Mouse (Mus musculus): ENCODE data around the gene Ahdc1. TPM values are rescaled to one million over a fixed set of nuclear protein-coding genes. Genes with fewer than 3 reads are reported as not detected.

Gene Ahdc1
- polyA plus RNA-seq, 1 experiment from 2014 or later = 12.6 TPM

DNA sequence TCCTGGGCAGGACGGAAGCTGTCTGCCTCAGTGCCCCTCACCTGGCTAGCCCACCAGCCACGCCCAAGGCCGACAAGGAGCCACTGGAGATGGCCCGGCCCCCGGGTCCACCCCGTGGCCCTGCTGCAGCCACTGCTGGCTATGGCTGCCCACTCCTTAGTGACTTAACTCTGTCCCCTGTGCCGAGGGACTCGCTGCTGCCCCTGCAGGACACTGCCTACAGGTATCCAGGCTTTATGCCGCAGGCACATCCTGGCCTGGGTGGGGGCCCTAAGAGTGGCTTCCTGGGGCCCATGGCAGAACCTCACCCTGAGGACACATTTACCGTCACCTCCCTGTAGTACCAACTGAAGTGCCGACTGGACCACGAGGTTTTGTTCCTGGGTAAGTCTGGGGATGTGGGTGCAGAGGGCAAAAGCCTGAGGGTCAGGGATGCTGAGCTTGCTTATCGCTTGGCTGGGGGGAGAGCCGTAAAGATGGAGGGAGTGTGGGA is 54.9 kb downstream of the Ahdc1 start:
- Histone ChIP-seq H3K4me3 (replicated peaks) (no peak overlapping the region), H3K9me3 (no peaks in the 10 kb centered on the region), H3K27me3 (no peaks in the 10 kb centered on the region), H3K36me3 (peaks cover 75% of the 10 kb centered on the region), H3K9ac (replicated peaks) (no peak overlapping the region), H3K4me1 (replicated peaks) (peaks cover 19% of the 10 kb centered on the region), H3K4me2 (replicated peaks) (no peak overlapping the region), H3K27ac (no peak overlapping the region)
- 95% methylated on average over 14 of the region's 14 CpGs for WGBS
- peak; percentile 21; the same call in 1 of the 2 replicates for ATAC-seq

DNA sequence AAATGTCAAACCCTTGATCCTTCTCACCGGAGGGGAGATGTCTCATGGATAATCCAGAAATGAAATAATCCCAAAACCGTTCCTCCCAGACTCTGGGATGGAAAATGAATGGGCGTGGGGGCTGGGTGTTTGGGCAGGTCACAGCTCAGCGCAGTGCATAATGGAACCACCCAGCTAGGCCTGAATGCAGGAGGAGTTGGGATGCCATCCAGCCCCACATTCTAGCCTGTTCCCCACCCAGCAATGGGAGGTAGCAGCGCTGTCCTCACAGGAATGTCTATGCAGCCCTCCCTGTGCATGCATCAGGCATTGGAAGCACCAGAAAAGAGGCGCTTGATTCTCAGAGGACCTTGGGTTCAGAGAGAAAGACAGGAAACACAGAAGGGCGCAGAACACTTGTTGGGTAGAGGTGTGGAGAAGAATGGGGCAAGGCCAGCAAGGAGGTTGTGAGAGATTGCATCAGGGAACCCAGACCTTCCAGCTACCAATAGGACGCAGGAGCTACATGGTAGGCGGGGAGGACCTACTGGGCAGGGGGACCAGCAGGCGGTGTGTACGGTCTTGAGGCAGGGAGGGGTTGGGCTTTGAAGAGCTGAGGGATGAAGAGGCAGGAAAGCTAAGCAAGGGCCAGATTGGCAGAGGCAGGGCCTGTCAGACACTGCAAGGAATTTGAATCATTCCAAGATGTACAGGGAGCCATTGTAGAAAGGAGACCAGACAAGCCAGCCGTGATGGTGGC is 57.5 kb downstream of the Ahdc1 start:
- 76% methylated on average over 12 of the region's 12 CpGs for WGBS
- H3K27me3 ChIP-seq = no peaks in the 10 kb centered on the region
- no peak overlapping the region for H3K4me2 ChIP-seq (replicated peaks)
- H3K4me1 ChIP-seq (replicated peaks) = peaks cover 39% of the 10 kb centered on the region
- H3K9ac ChIP-seq (replicated peaks) = no peak overlapping the region; the same call in 1 of the 2 replicates
- peaks cover 62% of the 10 kb centered on the region for H3K36me3 ChIP-seq
- no peak overlapping the region for H3K4me3 ChIP-seq (replicated peaks)
- H3K27ac ChIP-seq = peak overlapping the region; percentile 53
- H3K9me3 ChIP-seq = no peaks in the 10 kb centered on the region
- no peak for ATAC-seq

DNA sequence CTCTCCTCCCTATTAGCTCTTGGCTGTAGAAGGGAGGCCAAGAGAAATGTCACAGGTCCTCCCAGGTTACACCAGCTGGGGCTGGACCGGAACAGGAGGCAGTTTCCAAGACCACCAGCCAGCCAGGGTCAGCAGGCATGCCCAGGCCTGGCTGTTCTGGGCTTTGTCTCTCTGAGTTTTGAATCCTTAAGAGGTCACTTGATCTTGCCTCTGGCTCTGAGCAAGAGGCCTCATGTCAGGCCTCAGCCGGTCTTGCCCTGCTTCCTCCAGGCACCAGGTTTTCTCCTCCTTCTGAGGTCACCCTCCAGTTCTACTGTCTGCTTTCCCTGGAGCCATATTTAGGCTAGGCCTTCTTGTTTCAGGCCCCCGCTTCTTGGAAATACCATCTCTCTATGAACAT is 59.3 kb downstream of the Ahdc1 start:
- 0 out of 2 replicates have a peak overlapping the region, but pooled peaks have one; percentile 30 for H3K27ac ChIP-seq
- no peak for ATAC-seq
- H3K27me3 ChIP-seq = no peaks in the 10 kb centered on the region
- no peaks in the 10 kb centered on the region for H3K9me3 ChIP-seq
- H3K4me1 ChIP-seq (replicated peaks) = peaks cover 57% of the 10 kb centered on the region
- H3K9ac ChIP-seq (replicated peaks) = no peak overlapping the region
- no peak overlapping the region for H3K4me3 ChIP-seq (replicated peaks)
- no peak overlapping the region for H3K4me2 ChIP-seq (replicated peaks)
- H3K36me3 ChIP-seq = peaks cover 51% of the 10 kb centered on the region
- 72% methylated on average over 3 of the region's 3 CpGs for WGBS

DNA sequence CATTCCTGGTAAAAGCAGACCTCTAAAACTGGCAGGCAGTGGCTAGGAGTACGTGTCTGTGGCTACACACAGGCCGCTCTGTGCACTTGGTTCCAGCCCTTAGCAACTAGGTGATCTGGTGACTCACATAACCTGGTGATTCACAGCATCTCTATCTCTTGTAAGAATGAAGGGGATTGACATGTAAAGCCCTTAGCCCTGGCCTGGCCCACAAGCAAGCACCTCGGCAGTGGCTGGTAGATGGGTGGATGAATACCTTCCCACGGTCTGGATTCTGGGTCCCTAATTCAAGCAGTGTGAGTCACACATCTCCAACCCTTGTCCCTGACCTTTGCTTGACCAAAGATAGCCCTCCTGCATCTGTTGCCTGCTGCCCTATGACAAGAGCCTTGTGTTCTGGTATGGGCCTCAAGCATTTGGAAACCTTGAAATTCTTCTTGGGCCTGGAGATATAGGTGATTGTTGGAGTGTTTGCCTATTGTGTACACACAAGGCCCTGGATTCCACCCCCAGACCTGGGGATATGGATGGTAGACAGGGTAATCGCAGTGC is 59.8 kb downstream of the Ahdc1 start:
- Histone ChIP-seq H3K4me1 (replicated peaks) (peaks cover 61% of the 10 kb centered on the region), H3K4me3 (replicated peaks) (no peak overlapping the region), H3K9ac (replicated peaks) (no peak overlapping the region), H3K9me3 (no peaks in the 10 kb centered on the region), H3K27me3 (no peaks in the 10 kb centered on the region), H3K27ac (0 out of 2 replicates have a peak overlapping the region, but pooled peaks have one; percentile 30), H3K36me3 (peaks cover 46% of the 10 kb centered on the region), H3K4me2 (replicated peaks) (no peak overlapping the region)
- ATAC-seq = no peak
- 93% methylated on average over 5 of the region's 5 CpGs for WGBS

DNA sequence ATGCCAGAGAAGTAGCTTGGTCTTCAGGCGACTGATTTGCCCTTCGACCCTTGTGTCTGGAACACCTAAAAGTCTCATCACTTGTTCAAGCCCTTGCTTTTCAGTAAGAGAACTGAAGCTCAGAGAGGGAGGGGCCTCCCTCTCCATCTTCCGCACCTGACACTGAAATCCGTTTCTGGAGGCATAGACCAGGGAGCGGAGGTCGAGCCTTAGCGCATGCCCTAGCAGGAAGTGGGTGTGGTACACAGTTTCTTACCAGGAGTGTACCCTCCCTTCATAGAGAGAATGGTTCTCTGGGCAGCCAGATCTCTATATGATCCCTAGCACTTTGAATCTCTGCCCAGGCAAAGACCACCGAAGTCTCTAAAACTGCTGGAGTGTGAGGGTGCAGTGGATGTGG is 62.1 kb downstream of the Ahdc1 start:
- 60% methylated on average over 8 of the region's 8 CpGs for WGBS
- Histone ChIP-seq H3K9me3 (no peaks in the 10 kb centered on the region), H3K36me3 (peaks cover 52% of the 10 kb centered on the region), H3K27me3 (no peaks in the 10 kb centered on the region), H3K4me3 (replicated peaks) (no peak overlapping the region), H3K27ac (peak overlapping the region; percentile 86; the same call in 1 of the 2 replicates), H3K4me2 (replicated peaks) (no peak overlapping the region), H3K9ac (replicated peaks) (peak overlapping the region; percentile 53; the same call in 1 of the 2 replicates), H3K4me1 (replicated peaks) (peaks cover 67% of the 10 kb centered on the region)
- no peak for ATAC-seq

DNA sequence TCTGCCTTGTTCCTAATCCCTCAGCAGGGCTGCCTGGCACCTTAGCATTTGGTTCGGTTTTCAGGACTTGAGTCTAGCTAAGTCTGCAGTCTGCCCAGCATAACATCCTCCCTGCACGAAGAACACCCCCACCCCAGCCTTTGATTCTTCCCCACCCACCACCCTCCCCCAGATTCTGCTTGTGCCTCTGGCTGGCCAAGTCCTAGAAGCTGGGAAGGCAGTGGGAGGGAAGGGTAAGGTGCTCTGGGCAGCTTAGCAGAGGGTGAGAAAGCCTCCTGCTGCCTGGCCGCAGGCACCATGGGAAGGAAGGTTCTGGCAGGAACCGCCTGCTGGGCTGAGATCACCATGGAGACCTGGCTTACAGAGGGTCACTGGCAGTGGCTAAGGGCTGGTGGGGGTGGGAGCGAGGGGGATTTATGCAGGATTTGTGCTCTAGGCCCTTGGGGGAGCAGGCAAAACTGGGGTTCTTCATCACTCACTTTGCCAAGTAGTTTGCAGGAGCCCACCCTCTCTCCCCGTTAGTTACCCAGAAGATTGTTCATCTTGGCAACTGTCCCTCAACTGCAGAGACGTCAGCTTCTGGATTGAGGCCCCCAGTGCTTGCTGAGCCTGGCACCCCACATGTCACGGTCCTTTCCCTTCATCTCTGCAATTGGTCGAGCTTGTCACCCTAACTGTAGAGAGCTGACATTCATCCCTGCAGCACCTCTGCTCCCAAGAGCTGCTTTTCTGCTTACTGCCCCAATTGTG is 63.2 kb downstream of the Ahdc1 start:
- Histone ChIP-seq H3K27ac (peak overlapping the region; percentile 86), H3K4me3 (replicated peaks) (no peak overlapping the region), H3K4me1 (replicated peaks) (peaks cover 66% of the 10 kb centered on the region), H3K4me2 (replicated peaks) (no peak overlapping the region), H3K27me3 (no peaks in the 10 kb centered on the region), H3K36me3 (peaks cover 57% of the 10 kb centered on the region), H3K9ac (replicated peaks) (peak overlapping the region; percentile 53), H3K9me3 (no peaks in the 10 kb centered on the region)
- peak; percentile 43 for ATAC-seq
- WGBS = 10% methylated on average over 9 of the region's 9 CpGs

DNA sequence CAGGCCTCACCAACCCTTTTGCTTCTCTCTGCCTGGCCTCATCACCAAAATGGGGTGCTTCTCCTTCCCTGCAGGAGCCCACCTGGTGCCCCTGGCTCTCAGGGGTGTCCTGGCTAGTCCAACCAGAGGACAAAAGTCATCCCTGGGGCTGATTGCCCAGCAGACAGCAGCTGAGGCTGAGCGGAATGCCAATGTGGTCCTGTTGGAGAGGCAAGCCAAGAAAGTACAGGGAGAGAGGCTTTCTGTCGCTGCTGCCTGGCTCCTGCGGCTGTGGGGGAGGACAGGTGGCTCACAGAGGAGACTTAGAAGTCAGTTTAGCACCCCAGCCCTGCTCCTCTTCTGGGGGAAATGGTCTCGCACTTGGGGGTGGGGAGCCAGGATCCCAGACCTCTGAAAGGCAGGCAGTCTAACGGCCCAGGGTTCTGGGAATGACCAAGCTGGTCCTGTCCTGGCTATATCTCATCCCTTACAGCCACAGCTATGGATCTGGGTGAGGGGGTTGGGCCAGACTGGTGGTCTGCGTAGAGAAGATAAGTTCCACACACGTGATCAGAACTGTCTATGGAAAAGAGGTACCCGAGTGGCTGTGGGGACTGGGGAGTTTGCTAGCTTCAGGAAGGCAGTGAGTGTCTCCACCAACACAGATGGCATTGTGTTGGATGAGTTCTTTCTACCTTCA is 64.0 kb downstream of the Ahdc1 start:
- H3K4me1 ChIP-seq (replicated peaks) = peaks cover 72% of the 10 kb centered on the region
- WGBS = 56% methylated on average over 8 of the region's 8 CpGs
- H3K36me3 ChIP-seq = peaks cover 52% of the 10 kb centered on the region
- H3K9me3 ChIP-seq = no peaks in the 10 kb centered on the region
- H3K4me3 ChIP-seq (replicated peaks) = no peak overlapping the region
- H3K4me2 ChIP-seq (replicated peaks) = no peak overlapping the region
- peak overlapping the region; percentile 86 for H3K27ac ChIP-seq
- H3K9ac ChIP-seq (replicated peaks) = peak overlapping the region; percentile 41
- ATAC-seq = no peak
- H3K27me3 ChIP-seq = no peaks in the 10 kb centered on the region

DNA sequence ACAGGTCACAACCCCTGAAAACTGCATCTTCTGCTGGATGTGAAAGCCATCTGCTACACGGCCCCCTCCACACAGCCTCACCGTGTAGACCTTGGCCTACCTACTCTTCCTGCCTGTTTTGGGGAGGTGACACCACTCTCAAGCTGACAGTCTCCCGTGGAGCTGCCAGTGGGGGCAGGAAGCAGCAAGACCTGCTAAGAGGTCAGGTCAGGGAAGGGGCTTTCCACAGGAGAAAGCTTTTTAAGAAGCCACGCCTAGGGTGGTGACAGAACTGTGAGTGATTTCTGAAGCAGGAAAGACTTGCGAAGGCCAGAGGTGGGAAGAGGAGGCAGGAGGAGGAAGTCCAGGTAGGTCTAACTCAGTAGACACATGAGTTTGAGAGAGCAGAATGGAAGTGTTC is 67.9 kb downstream of the Ahdc1 start:
- Histone ChIP-seq H3K4me2 (replicated peaks) (no peak overlapping the region), H3K27me3 (no peaks in the 10 kb centered on the region), H3K4me1 (replicated peaks) (peaks cover 46% of the 10 kb centered on the region), H3K27ac (no peak overlapping the region), H3K9ac (replicated peaks) (no peak overlapping the region), H3K36me3 (peaks cover 36% of the 10 kb centered on the region), H3K4me3 (replicated peaks) (no peak overlapping the region), H3K9me3 (no peaks in the 10 kb centered on the region)
- 79% methylated on average over 5 of the region's 5 CpGs for WGBS
- no peak for ATAC-seq

DNA sequence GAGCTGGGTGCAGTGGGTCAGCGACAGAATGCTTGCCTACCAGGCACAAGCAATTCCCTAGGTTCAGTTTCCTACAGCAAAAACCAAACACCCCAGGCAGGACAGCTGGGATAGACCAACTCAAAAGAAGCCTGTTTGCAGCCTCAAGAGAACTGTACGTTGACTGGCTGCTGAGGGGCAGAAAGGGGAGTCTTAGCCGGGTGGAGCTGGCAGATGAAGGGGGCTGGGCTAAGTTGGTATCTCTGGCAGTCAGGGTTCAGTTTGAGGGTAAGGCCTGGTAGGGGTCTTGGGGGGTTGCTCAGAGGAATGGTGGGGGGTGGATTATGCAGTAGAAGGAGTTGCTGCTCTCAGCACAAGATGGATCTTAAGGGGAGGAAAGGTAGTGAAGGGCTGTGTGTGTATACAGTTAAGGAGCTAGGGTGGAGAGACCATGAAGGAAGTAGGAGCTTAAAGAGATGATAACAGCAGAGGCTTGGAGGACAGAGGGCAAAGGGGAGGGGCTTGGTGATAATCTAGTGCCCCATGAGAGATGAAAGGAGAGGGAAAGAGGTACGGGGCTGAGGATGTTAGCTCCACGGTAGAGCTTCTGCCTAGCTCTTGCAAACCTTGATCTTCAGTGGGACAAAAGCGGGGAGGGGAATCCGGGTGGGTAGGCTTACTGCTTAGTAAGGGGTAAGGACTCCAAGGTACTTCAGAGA is 68.5 kb downstream of the Ahdc1 start:
- no peak overlapping the region for H3K27ac ChIP-seq

DNA sequence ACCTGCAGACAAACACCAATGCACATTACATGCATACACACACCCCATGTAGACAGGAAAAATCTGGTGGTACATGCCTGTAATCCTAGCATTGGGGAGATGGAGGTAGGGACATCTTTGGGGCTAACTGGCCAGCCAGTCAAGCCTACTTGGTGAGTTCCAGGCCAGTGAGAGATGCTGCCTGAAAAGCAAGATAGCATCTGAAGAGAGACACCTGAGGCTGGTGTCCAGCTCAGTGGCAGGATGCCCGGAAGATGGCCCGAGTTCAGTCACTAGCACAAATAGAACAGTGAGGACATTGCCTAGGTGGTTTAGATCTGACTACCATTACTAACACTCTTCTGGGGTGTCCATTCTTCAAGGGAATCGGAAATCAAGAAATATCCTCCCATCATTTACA is 69.8 kb downstream of the Ahdc1 start:
- H3K4me1 ChIP-seq (replicated peaks) = peaks cover 47% of the 10 kb centered on the region
- no peak overlapping the region for H3K4me2 ChIP-seq (replicated peaks)
- 96% methylated on average over 3 of the region's 3 CpGs for WGBS
- H3K9ac ChIP-seq (replicated peaks) = no peak overlapping the region
- ATAC-seq = no peak
- H3K4me3 ChIP-seq (replicated peaks) = no peak overlapping the region
- H3K27ac ChIP-seq = no peak overlapping the region
- peaks cover 29% of the 10 kb centered on the region for H3K36me3 ChIP-seq
- no peaks in the 10 kb centered on the region for H3K27me3 ChIP-seq
- no peaks in the 10 kb centered on the region for H3K9me3 ChIP-seq

More for the DNA sequence above, 68.5 kb downstream of the Ahdc1 start:
- Histone ChIP-seq H3K9ac (replicated peaks) (no peak overlapping the region), H3K27me3 (no peaks in the 10 kb centered on the region), H3K36me3 (peaks cover 35% of the 10 kb centered on the region), H3K4me2 (replicated peaks) (no peak overlapping the region), H3K4me1 (replicated peaks) (peaks cover 46% of the 10 kb centered on the region), H3K4me3 (replicated peaks) (no peak overlapping the region), H3K9me3 (no peaks in the 10 kb centered on the region)
- WGBS = 49% methylated on average over 7 of the region's 7 CpGs
- no peak for ATAC-seq

DNA sequence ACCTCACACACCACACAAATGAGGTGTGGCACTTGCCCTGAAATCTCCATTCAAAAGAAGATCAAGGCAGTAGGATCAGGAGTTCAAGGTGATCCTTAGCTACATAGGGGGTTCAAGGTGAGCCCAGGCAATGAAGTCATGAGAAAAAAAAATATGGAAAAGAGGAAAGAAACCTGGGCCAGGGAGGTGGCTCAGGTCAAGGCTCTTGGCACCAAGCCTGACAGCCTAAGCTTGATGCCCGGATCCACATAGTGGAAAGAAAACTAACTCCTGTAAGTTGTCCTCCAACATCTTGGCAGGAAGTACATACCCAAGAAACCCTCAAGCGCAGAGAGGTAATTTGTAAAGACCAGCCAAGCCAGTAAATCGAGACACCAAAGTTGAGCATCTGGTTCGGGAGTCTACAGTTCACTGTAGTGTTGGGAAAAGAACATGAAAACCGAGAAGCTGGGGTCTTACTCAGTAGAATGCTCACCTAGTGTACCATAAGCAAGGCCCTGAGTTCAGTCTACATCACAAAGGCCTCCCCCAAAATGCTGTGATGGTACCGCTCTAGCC is 71.2 kb downstream of the Ahdc1 start:
- H3K4me2 ChIP-seq (replicated peaks) = no peak overlapping the region
- H3K27me3 ChIP-seq = no peaks in the 10 kb centered on the region
- no peak overlapping the region for H3K27ac ChIP-seq
- no peak for ATAC-seq
- peaks cover 47% of the 10 kb centered on the region for H3K4me1 ChIP-seq (replicated peaks)
- 96% methylated on average over 6 of the region's 6 CpGs for WGBS
- H3K9me3 ChIP-seq = no peaks in the 10 kb centered on the region
- no peak overlapping the region for H3K9ac ChIP-seq (replicated peaks)
- peaks cover 23% of the 10 kb centered on the region for H3K36me3 ChIP-seq
- no peak overlapping the region for H3K4me3 ChIP-seq (replicated peaks)
